Mouse (Mus musculus) layer of hippocampus, adult 9-10 months (tissue): ENCODE results near the gene Ccl7.
A peak's percentile ranks its signal among the peaks of the same experiment; 100 is the strongest.

Experiments
- DNase-seq: peaks from one replicate; pipeline ENCODE4 v3.0.0; 2022; ENCODE audit warnings: low spot score

The Ccl7 gene

DNA sequence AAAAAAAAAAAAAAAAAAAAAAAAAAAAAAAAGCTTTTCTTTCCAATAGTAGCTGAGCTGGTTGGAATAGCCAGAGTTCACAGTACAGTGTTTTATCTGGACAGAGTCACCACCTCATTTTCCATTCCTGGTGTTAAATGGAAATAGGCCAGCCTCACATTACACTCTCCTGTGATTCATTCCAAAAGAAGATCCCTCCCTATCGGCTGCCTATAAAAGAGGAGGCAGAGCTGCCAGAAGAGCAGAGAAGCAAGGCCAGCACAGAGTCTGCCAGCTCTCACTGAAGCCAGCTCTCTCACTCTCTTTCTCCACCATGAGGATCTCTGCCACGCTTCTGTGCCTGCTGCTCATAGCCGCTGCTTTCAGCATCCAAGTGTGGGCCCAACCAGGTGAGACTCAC lies at the start of gene Ccl7:
Gene Ccl7 (plus strand): TSS at position 242 of the 400 bp plus-strand sequence.
- DNase-seq, result no peak

DNA sequence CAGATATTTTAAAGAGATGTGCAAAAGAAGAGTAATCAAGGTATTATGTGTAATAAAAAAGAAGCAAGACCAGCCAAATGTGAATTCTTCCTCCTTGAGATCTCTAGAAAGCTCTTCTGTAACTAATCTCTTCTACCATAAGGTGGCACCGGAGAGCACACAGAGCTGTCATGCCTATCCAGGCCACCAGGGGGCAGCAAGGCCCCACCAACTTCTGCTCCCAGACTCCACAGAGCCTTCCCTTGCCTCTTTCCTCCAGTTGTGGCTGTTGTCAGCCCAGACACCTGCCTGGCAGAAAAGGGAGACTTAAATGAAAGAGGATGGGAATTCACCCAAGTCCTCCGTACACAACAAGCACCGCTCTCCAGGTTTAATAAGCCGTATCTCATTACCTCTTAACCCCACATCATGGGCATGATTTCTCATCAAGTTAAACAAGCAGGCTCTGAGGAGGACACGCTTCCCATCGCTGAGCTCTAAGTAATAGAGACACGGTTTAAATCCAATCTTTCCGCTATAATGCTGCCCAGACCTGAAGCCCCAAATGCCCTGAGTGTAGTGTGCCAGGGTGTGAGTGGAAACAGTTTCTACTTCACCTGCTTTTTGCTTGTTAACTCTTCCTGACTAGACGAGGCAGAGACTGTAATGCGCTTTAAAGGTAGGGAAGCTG lies 49.2 kb upstream of the Ccl7 start:
- peak; percentile 87 for DNase-seq

DNA sequence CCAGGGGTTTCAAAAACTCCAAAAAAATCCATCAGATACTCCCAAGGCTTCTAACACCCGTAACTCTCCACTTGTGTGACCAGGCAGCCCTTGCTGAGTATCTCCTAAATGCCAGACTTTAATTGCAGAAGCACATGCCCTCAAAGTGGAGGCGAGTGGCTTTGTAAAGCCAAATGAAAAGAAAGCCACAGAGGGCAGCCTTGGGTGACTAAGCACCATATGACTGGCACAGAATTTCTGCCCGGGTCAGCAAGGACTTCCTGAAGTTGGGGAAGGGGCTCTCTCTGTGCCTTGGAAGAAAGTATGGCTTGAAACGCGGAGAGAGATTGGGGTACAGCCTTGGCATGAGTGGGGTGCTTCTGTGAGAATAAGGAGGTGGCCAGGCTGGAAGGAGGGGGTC lies 48.4 kb upstream of the Ccl7 start:
- DNase-seq, result no peak

DNA sequence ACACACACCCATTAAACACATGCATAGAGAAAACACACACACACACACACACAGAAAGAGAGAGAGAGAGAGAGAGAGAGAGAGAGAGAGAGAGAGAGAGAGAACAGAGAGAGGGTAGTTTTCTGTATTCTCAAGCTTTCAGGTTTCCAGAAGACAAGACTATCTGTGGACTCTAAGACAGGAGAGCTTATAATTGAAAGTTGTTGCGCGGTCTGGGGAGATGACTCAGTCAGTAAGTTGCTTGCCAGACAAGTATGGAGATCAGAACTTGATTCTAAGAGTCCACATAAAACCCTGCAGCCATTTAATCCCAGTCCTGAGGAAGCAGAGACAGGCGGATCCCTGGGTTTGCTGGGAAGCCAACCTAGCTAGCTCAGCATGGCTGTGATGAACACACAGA lies 46.9 kb upstream of the Ccl7 start:
- no peak for DNase-seq

DNA sequence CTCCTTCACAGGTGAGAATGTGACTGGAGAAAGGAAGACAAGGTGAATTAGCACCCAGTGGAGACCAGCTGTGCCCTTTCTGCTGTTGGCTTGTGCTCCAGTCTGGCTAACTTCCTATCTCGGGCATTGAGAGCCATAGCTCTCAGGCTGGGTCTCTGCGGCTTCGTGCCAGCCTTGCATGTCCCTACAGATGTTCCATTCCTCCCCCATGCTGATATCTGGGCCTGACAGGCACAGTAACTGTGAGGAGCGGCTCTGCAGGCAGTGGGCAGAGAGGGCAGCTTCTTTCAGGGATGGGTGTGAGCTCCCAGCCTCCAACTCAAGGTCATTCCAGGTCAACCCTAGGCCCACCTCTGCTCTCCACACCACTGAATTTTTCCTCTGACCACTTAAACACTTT lies 46.0 kb upstream of the Ccl7 start:
- no peak for DNase-seq

DNA sequence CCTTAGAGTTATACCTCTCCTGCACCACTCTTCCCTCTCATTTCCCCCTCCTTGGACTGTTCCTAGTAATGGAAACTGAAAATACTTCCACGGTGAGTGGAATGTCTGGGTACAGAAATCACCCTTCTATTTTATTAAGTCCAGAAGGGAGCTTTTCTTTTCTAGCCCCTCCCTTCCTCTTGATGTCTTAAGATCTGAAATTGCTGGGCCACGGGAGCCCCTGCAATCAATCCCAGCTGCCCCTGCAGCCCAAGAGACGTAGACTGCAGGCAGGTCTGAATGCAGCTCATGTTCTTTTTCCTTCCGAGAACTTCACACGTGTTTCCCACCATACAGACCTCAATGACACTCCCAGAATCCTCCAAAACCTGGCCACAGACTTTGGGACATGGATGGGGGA lies 44.9 kb upstream of the Ccl7 start:
- DNase-seq, result no peak

DNA sequence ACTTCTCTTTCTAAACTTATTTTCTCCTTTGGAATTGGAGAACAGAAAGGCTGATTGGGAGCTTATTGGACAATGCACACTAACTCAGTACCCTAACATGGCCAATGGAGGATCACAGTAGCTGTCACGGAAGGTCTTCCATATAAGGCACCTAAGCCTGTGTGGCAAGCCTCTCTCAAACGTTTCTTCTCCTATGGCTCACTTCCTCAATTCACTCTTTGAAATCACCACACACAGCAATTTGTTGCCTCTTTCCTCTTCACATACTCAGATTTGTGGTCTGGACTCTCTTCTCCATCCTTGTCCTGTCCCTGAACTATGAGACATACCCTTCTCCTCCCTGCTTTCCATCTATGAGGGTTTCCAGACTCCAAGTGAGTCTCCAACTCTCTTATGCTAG lies 40.7 kb upstream of the Ccl7 start:
- DNase-seq, result no peak

DNA sequence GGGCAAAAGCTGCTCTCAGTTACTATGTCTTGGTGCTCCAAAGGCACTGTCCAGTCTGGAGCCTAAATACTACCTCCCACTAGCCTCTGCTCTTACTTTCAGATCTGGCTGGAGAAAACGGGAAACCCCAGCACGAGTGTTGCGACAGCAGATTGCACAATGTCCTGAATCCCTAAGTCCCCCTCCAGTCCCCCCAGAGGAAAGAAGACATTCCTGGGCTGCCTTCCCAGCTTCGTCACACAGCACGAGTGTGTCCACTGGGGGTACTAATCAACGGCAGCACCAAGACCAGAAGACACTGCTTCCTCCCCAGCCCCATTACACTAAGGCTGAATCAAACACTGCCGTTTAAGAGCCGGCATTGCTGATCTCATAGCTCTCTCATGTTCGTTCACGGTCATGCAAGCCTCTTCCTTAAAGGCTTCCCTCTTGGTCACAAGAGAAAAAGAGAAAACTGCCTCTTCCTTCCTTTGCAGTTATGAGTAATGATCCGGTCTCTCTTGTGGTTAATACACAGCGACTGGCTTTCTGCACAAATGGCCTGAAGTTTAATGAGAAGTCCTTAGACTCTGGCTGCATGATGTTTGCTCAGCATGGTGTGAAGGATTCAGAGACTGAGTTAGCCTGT lies 38.6 kb upstream of the Ccl7 start:
- DNase-seq, result no peak

DNA sequence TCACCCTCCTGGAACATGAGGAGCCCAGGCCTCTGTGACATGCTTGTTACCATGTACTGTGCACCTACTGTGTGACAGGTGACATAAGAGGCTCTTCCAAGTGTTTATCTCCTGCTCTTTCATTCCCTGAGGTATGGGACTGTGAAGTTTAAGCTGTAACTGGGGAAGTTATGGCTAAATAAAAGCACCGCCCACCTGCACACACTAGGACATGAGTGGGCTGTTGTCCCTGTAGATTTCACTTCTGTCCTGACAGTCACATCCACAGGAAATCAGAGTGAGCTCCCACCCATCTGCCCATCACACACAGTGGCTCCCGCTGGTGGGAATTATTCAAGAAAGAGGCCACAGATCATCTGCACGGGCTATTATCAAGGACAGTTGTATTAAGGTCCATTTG lies 35.4 kb upstream of the Ccl7 start:
- DNase-seq, result no peak

DNA sequence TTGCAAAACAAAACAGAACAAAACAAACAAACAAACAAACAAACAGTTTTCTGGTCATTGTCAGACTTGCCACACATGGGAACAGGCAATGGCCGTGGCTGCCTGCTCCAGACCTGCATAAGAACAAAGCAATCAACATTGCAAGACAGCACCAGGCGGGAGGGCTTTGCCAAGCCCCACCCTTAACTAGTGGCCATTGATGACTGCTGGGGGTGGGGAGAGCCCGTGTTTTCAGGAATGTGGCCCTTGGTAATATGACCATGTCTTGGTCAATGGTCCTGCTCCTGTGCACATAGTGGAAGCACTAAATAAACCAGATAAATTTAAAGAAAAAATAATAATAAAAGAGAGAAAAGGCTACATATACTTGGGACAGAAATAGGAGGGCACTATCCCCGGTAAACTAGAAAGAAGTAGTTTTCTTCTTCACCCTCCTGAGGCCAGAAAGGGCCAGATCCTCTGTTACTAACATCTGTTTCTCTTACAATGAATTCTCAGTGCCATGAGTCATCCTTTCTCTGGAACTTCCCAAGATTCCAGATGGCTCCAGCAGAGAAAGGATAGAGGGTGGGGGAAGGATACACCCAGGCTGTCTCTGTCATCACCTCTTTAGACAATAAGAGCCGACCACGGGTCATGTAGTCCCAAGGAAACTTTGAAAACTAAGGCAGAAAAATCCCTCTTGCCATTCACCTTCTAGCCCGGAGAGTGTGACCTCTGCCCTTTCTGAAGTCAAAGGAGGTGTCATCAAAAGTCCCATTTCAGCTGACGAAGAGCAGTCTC lies 33.9 kb upstream of the Ccl7 start:
- no peak for DNase-seq

DNA sequence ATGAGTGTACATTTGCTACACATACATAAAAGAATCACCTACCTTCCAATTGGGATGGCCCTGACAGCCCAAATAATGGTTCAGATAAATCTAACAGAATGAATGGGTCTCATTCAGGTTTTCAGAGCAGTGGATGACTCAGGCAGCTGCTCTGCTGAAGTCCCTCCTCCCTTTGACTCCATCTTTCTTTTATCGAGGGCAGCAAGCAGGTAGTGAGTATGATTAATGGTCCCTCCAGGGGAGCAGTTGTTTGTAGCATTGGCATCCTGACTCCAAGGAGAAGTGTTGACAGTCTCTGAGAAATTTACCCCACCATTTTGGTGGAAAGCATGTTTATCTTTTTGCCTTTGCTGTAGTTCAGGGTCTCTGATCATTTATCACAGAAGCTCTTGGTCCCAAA lies 31.8 kb upstream of the Ccl7 start:
- no peak for DNase-seq

DNA sequence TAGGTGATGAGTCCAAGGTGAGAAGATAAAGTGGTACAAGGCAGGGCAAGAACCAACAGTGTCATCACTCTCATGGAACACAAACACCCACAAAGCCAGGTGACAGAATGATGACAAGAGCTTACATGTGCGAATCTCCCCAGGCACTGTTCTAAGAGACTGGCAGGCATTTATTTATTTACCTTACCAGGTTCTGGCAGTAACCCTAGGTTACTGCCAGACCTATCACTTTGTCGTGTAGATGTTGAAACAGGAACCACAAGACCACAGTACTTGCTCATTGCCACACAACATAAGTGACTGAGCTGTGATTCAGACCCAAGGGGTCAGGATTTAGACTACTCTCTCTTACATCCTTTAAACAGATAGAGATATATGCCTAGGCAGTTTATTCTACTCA lies 30.4 kb upstream of the Ccl7 start:
- DNase-seq, result no peak

DNA sequence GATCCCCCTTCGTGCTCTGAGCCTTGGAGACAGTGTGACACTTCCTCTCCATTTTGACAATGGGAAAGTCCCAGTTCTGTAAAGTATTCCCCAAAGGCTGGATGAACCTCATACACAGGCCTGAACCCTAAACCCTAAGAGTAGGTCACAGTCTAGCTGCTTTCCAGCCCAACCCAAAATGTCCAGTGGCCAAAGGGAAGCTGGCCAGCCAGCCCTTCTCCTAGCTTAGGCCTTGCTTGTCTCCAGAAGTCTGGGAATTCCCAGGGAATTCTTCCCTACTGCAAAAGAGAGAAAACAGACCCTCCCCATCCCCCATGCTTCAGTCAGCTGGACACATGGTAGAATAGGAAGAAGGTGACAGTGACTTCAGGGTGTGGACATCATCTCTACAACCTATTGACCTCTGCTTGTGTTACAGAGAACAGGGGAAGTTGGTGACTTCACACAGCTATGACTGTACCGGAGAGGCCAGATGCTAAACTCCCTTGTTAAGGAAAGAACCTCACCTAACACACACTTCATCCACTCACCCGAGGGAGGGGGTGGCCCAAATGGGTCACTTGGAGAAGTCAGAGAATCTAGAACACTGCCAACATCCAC lies 29.2 kb upstream of the Ccl7 start:
- no peak for DNase-seq

DNA sequence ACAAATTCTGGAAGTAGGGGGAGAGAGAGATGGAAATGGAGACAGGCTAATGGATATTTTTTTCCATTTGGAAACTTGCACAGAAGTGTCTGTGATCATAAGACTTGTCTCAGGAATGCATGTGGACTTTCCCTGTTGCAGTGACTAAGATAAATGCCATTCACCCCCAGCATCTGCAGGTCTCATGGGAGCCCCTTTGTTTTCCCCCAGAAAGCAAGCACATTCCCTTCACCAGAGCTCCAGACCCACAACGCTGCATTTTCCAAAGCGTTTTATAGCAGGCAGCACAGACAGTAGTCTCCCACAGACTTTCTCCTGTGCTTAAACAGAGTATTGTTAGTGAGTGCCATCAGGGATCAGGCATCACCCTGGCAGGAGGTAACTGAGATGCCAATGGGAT lies 26.1 kb upstream of the Ccl7 start:
- no peak for DNase-seq

DNA sequence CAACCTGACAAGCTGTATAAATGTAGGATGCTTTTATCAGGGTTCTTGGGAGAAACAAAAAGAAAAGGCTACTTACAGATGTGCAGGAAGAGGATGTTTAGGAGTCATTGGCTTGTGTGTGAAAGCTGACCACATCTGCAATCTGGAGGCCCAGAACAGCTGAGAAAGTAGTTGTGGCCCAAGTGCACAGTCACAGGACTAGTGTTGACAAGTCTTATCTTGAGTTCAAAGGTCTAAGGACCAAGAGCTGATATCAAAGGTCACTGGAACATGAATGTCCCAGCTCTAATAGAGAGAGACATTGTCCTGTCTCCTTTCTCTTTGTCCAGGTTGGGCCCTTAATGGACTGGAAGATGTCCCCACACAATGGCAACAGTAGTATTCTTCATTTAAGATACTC lies 25.7 kb upstream of the Ccl7 start:
- DNase-seq, result no peak

DNA sequence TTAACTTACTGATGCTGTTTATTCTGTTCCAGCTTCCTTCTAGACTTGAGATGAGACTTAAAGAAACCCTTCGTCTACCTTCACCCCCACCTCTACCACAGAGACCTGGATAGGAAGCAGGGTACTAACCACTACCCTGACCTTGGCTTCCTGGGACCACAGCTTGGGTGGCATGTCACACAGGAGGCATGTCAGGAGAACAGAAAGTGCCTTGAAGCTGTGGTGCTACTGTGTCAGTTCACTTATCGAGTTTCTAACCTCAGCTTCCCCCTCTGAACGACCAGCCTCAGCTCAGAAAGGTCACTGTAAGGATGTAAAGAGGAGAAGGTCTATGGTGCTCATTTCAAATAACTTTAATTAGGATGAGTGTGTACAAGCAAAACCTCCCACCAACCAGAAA lies 24.1 kb upstream of the Ccl7 start:
- no peak for DNase-seq

DNA sequence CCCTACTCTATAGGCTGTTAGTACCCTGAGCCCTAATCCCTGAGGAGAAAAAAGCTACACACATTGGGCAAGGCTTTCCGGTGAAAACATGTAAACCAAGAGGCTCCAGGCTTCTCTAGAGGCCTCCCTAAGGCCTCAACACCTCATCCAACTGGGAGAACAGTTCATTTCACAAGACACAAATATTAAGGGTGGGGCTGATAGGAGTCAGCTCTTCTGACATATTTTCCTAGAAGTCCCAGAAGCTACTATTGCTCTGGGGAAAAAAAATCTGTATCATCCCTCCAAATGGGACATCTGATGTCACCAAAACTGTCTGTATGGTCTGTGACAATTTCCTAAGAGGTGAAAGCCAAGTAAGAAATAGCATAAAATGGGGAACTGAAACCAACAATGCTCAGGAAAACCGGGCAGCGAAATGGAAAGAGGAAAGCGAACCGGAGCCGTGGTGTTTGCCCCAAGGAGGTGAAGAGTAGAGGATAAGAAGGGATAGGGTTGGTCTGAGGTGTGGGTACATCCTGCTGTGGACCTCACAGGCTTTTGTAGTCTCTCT lies 22.9 kb upstream of the Ccl7 start:
- no peak for DNase-seq

DNA sequence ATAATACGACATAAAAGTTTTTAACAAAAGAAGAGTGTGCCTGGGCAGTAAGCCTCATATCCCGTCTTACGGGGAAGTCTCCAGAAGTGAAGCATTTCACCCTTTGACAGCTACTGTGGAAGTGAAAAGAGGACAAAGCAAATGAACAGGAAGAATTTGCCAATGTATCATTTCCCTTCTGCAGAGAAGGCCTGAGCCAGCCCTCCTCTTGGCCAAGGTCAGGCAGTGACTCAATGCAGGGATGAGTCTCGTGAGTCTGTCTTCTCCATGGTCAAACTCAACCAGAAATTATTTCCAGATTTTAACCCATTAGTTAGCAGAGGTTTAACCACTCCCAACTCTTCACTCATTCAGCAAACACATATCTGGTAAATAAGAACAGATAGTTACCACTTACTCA lies 21.7 kb upstream of the Ccl7 start:
- DNase-seq, result no peak

DNA sequence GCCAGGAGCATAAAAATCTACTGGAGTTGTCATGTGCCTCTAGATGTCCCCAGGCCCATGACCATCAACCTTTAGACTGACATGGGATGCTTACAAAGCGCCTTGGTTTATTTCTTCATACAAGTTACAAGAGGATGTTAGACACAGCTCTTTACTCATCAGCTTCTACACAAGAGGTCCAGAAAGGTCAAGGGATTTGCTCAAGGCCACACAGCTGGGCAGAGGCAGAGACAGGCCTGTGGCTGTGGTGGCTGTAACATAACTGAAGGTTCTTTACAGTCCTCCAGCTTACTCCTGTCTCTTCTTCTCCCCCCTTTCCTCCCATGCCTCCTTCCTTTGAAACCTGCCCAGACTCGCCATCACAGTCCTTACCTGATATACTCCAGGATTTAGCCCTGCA lies 15.3 kb upstream of the Ccl7 start:
- DNase-seq, result no peak

DNA sequence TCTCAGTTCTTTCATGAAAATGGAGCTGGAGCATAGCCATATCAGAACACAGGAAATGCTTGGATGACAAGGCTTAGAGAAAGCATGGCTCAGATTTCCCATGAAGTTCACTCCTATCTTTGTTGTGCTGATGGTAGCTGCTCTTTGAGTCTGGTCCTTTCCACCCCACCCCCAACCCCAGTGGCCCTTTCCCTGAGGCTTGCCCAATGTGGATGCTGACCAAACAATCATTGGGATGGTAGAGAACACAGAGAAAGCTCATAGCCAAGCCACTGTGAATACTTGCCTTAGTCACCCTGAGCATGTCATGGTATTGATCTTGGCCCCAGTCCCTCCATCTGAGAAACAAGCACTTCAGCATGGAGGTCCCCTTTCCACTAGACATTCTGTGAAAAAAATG lies 13.4 kb upstream of the Ccl7 start:
- DNase-seq, result no peak

DNA sequence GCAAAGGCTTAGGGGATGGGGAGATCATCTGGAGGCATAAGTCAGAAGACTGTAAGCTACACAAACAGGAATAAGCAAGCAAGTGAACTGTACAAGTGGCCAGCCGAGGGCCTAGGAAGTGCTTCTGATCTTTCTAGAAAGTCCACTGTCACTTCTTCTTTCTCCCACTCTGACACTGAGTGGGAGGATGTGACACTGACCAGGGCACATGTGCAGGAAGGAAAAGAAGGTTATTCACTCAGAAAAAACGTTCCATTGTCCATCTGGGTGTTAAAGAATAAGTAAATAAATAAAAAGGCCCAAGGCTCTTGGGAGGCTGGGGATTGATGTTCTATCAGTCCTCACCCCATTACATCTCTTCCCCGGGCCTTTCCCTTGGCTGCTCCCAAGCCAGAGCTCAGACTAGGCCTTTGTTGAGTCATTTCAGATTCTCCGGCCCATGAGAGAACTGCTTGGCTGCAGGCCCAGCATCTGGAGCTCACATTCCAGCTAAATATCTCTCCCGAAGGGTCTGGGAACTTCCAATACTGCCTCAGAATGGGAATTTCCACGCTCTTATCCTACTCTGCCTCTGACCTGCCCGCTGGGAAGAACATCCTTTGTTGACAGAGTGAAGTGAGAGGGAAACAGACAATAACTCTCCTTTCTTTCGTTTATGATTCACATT lies 12.7 kb upstream of the Ccl7 start:
- DNase-seq, result no peak

DNA sequence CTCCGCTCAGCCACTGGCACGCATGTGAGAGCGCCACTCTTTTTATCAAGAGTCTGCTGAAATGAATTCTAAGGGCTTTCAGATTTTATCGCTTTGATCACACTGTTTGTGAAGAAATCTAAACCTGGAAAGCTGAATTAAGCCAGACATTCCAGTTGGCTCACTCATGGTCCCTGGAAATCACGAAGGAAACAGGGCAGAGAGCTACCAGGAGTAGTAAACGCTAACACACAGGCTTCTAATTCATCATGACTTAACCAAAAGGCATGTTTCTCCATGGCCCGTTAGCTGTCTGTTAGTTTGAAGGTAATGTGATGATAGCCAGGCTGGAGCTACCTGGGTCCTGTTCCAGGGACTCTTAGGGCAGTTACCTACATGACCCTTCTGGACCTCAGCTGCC lies 11.1 kb upstream of the Ccl7 start:
- DNase-seq, result no peak
